Mouse (Mus musculus): ENCODE measurements at regions not wholly inside any gene's neighbourhood (a gene's known extent, or its start where the extent isn't known, plus 50 kb on each side); places are given as distances from the start of the nearest gene placed in this dataset.

DNA sequence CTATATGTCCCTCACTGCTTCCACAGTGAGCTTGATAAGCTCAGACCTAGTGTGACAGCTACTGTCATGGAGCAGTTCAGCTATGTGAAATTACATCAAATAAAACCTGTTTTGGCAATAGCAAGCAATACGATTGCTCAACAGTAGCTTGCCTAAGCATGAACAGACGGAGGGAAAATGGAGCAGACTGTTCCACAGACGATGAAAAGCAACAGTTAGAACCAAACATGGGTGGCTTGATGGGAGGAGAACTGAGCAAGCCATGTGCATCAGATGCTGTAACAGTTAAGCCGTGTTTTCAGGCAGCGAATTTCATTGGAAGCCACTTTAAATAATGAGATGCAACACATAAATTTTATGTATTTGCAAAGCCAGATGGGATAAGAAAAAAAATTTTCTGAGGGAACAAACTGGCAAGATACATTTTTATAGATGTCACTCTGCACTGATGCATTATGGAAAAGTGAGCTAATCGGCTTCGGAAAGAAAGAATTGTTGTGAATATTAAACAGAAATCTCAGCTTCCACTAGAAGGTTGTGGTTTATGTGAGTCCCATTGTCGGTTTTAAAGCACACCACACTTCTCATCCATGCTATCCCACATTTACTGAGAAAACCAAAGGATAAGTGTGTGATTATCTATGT, 270.9 kb upstream of the 2610001J05Rik start:
- no peak for TF ChIP-seq POLR2A (IDR thresholded peaks at IDR 0.05; ENCODE audit: insufficient read length, low read depth)
- TF ChIP-seq TCF12 (IDR thresholded peaks at IDR 0.05; ENCODE audit: insufficient read depth, poor library complexity, severe bottlenecking): no peak
- TF ChIP-seq TCF3 (IDR thresholded peaks at IDR 0.05; ENCODE audit: insufficient read length, low read depth): no peak
- TF ChIP-seq USF1 (IDR thresholded peaks at IDR 0.05; ENCODE audit: low read depth): no peak
- TF ChIP-seq POLR2AphosphoS2 (IDR thresholded peaks at IDR 0.05; ENCODE audit: insufficient read length, low read depth): no peak
- no peak for TF ChIP-seq CEBPB (IDR thresholded peaks at IDR 0.05; ENCODE audit: insufficient read depth, poor library complexity, severe bottlenecking)
- no peak for TF ChIP-seq E2F4 (IDR thresholded peaks at IDR 0.05; ENCODE audit: insufficient read depth)
- no peak for TF ChIP-seq SRF (IDR thresholded peaks at IDR 0.05; ENCODE audit: control insufficient read depth, insufficient read length, low read depth)
